In the genomic region with DNA sequence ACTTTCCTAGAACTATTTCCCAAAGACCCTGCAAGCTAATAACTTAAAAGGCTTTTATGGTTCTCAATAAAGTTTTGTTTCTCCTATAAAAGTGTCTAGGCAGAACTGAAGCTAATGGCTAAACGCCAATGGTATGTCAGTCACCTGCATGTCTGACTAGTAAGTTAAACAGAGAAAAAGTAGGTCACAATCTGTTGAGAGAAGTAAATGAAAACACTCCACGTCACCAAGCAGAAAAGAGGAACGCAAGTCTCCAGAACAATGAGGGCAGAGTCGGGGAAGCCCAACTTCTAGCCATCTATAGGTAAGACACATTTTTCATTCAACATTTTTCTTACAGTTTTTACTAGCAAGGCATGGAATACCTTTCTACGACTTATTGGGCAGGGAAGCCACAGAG, we compare ENCODE assay signal across 33 mouse cellular contexts. TPM values are rescaled to one million over a fixed set of nuclear protein-coding genes. Genes with fewer than 3 reads are reported as not detected.
A peak's percentile ranks its signal among the peaks of the same experiment; 100 is the strongest.
DNase-seq lines count a peak whose midpoint lies in the region; ATAC-seq and TF ChIP-seq lines count a peak whose summit lies in the region.
"Had no signal": no experiment of that assay in that cellular context is flagged by ENCODE, and none has a peak within 500 bp of the region (broad histone marks: within the 10 kb centered on the region; RNA-seq: fewer than 3 reads in every experiment).

No protein-coding gene starts in this region.

- H3K4me2 ChIP-seq in liver, embryonic 15.5 days = peak overlapping the region; percentile 25
- H3K4me2 ChIP-seq: embryonic facial prominence, embryonic 15.5 days; forebrain, embryonic 15.5 days; heart, embryonic 13.5 days; hindbrain, embryonic 15.5 days; kidney, embryonic 15.5 days; limb, embryonic 12.5 days; neural tube, embryonic 12.5 days had no signal

- TF ChIP-seq CTCF in gastrocnemius, adult 2 months (IDR thresholded peaks at IDR 0.05) = no peak

- no peak for DNase-seq in gastrocnemius, adult 2 months
- no peak for DNase-seq in gastrocnemius, postnatal 14 days
- DNase-seq in A20 (ENCODE audit: low read depth, low spot score) = peak; percentile 50
- peak; percentile 48 for DNase-seq in brain, adult 2 months (ENCODE audit: low read depth, low spot score)
- no peak for DNase-seq in urinary bladder, postnatal 14 days (ENCODE audit: low spot score)
- no peak for DNase-seq in embryo, embryonic 9.5 days (ENCODE audit: extremely low spot score)
- DNase-seq in heart, postnatal 10 days = no peak
- DNase-seq: adrenal gland, postnatal 10 days; cerebellum, adult 11 months; cerebellum, adult 9-11 months; heart, adult 2 months; heart, postnatal 14 days; kidney, adult 11 months; kidney, postnatal 36 days; lung, adult 2 months; lung, postnatal 14 days; right cerebral cortex, postnatal 4 days had no signal

- peaks cover 58% of the 10 kb centered on the region for H3K4me1 ChIP-seq in liver, embryonic 15.5 days (replicated peaks)
- H3K4me1 ChIP-seq: neural tube, embryonic 12.5 days had no signal

- peak overlapping the region; percentile 38; the same call in 1 of the 2 replicates for H3K27ac ChIP-seq in gastrocnemius, adult 2 months
- H3K27ac ChIP-seq in liver, embryonic 15.5 days (replicated peaks) = peak overlapping the region; percentile 58
- H3K27ac ChIP-seq: embryonic facial prominence, embryonic 10.5 days; embryonic facial prominence, embryonic 15.5 days; forebrain, embryonic 15.5 days; heart, adult 2 months; heart, embryonic 13.5 days; hindbrain, embryonic 10.5 days; hindbrain, embryonic 15.5 days; kidney, embryonic 15.5 days; layer of hippocampus, adult 2 months; left cerebral cortex, adult 2 months; limb, embryonic 12.5 days; midbrain, embryonic 10.5 days; neural tube, embryonic 12.5 days had no signal

- intact Hi-C loops in gastrocnemius, adult 2 months (cut with DNase I) = no loop called here
- intact Hi-C loops in gastrocnemius, postnatal 14 days (cut with DNase I; ENCODE audit: low total_unique reads) = no loop called here
- intact Hi-C loops in heart, postnatal 10 days (cut with DNase I) = no loop called here

- WGBS in liver, embryonic 15.5 days (ENCODE audit: insufficient replicate concordance) = 61% methylated on average over 5 of the region's 5 CpGs

- 0 out of 2 replicates have a peak overlapping the region, but pooled peaks have one; percentile 5 for H3K9ac ChIP-seq in liver, embryonic 15.5 days
- H3K9ac ChIP-seq: embryonic facial prominence, embryonic 15.5 days; forebrain, embryonic 15.5 days; heart, embryonic 13.5 days; hindbrain, embryonic 15.5 days; kidney, embryonic 15.5 days; limb, embryonic 12.5 days; neural tube, embryonic 12.5 days had no signal

- no peak for ATAC-seq in liver, embryonic 15.5 days (ENCODE audit: insufficient read depth)
- ATAC-seq: activated CD4-positive, CD25-positive, alpha-beta regulatory T cell, adult 4 months; forebrain, embryonic 15.5 days; inflammation-experienced regulatory T-cells, adult 6 months had no signal

- no peak overlapping the region for H3K4me3 ChIP-seq in gastrocnemius, adult 2 months
- no peak overlapping the region for H3K4me3 ChIP-seq in liver, embryonic 15.5 days (replicated peaks)
- H3K4me3 ChIP-seq: embryonic facial prominence, embryonic 10.5 days; embryonic facial prominence, embryonic 15.5 days; forebrain, embryonic 15.5 days; heart, adult 2 months; heart, embryonic 13.5 days; hindbrain, embryonic 10.5 days; hindbrain, embryonic 15.5 days; kidney, embryonic 15.5 days; layer of hippocampus, adult 2 months; left cerebral cortex, adult 2 months; limb, embryonic 12.5 days; midbrain, embryonic 10.5 days; myocyte; neural tube, embryonic 12.5 days had no signal

- H3K36me3 ChIP-seq in liver, embryonic 15.5 days (replicated peaks) = no peaks in the 10 kb centered on the region
- H3K36me3 ChIP-seq: embryonic facial prominence, embryonic 10.5 days; embryonic facial prominence, embryonic 15.5 days; forebrain, embryonic 15.5 days; heart, embryonic 13.5 days; hindbrain, embryonic 10.5 days; hindbrain, embryonic 15.5 days; kidney, embryonic 15.5 days; limb, embryonic 12.5 days; midbrain, embryonic 10.5 days; neural tube, embryonic 12.5 days had no signal

- no peaks in the 10 kb centered on the region for H3K27me3 ChIP-seq in liver, embryonic 15.5 days
- H3K27me3 ChIP-seq: embryonic facial prominence, embryonic 15.5 days; forebrain, embryonic 15.5 days; heart, embryonic 13.5 days; hindbrain, embryonic 15.5 days; kidney, embryonic 15.5 days; limb, embryonic 12.5 days; neural tube, embryonic 12.5 days had no signal

- no peaks in the 10 kb centered on the region for H3K9me3 ChIP-seq in liver, embryonic 15.5 days (replicated peaks)
- H3K9me3 ChIP-seq: embryonic facial prominence, embryonic 10.5 days; embryonic facial prominence, embryonic 15.5 days; forebrain, embryonic 15.5 days; heart, embryonic 13.5 days; hindbrain, embryonic 10.5 days; hindbrain, embryonic 15.5 days; kidney, embryonic 15.5 days; limb, embryonic 12.5 days; midbrain, embryonic 10.5 days; neural tube, embryonic 12.5 days had no signal

RNA-seq across cellular contexts. Expression of gene Clcn3, which starts 4.6 kb away (rescaled TPM):
- total RNA-seq in gastrocnemius, adult 2 months (2021) = 10 to 100 TPM; 27.5 to 37.4 TPM
- total RNA-seq in gastrocnemius, postnatal 14 days (2021) = 10 to 100 TPM; 18.0 to 18.9 TPM
- 37.5 and 40.0 TPM in 2 replicates for polyA plus RNA-seq in liver, embryonic 15.5 days (2015; fragmentation: Nextera tagmentation; extraction: Ambion mirVana)
- 10 to 100 TPM; 34.6 to 36.4 TPM for total RNA-seq in heart, postnatal 10 days (2021)

RNA-seq across cellular contexts. Expression of gene Nek1, which starts 14.5 kb away (rescaled TPM):
- total RNA-seq in gastrocnemius, adult 2 months (2021) = 1 to 10 TPM; 3.8 to 4.7 TPM
- total RNA-seq in gastrocnemius, postnatal 14 days (2021) = 1 to 10 TPM; 4.0 to 5.8 TPM
- 6.9 and 7.1 TPM in 2 replicates for polyA plus RNA-seq in liver, embryonic 15.5 days (2015; fragmentation: Nextera tagmentation; extraction: Ambion mirVana)
- total RNA-seq in heart, postnatal 10 days (2021) = 1 to 10 TPM; 6.9 to 9.2 TPM

Comparison
In these comparisons a context has a peak if more than half of its experiments do, and no peak if none do; other contexts are left out.
1. DNase-seq: peak in A20 (single experiment) and brain, adult 2 months (single experiment); none in gastrocnemius, adult 2 months (single experiment), gastrocnemius, postnatal 14 days (single experiment), urinary bladder, postnatal 14 days (single experiment), embryo, embryonic 9.5 days (single experiment) and heart, postnatal 10 days (0 of 2).